In genomic region chr14:57827284-57827683, GRCm38 (mm10) we compare ENCODE assay signal across 9 mouse cellular contexts. TPM values are rescaled to one million over a fixed set of nuclear protein-coding genes. Genes with fewer than 3 reads are reported as not detected.
A peak's percentile ranks its signal among the peaks of the same experiment; 100 is the strongest.
DNase-seq lines count a peak whose midpoint lies in the region; ATAC-seq and TF ChIP-seq lines count a peak whose summit lies in the region.
"Had no signal": no experiment of that assay in that cellular context is flagged by ENCODE, and none has a peak within 500 bp of the region (broad histone marks: within the 10 kb centered on the region; RNA-seq: fewer than 3 reads in every experiment).

No protein-coding gene starts in this region.

- peak overlapping the region; percentile 89 for H3K9ac ChIP-seq in heart, embryonic 16.5 days (ENCODE audit: low read length)
- peak overlapping the region; percentile 84; the same call in 1 of the 2 replicates for H3K9ac ChIP-seq in hindbrain, embryonic 15.5 days
- peak overlapping the region; percentile 78; the same call in 1 of the 2 replicates for H3K9ac ChIP-seq in midbrain, postnatal 0 days (replicated peaks; ENCODE audit: low read length, poor library complexity, severe bottlenecking)

- no peak for DNase-seq in heart, adult 18-20 months
- DNase-seq in MEL-GATA-1-ER (ENCODE audit: extremely low read depth, low read depth), result peak; percentile 12
- no peak for DNase-seq in midbrain, postnatal 0 days (ENCODE audit: low spot score)
- no peak for DNase-seq in yolk sac, embryonic 10.5 days (ENCODE audit: low spot score)
- no peak for DNase-seq in layer of hippocampus, adult 9-10 months (ENCODE audit: low spot score)
- DNase-seq in thymus, postnatal 0 days (ENCODE audit: low spot score), result no peak
- DNase-seq: kidney, postnatal 36 days had no signal

- H3K9me3 ChIP-seq in heart, embryonic 16.5 days (replicated peaks; ENCODE audit: control insufficient read depth, low read length), result no peaks in the 10 kb centered on the region
- no peaks in the 10 kb centered on the region for H3K9me3 ChIP-seq in hindbrain, embryonic 15.5 days
- no peaks in the 10 kb centered on the region for H3K9me3 ChIP-seq in midbrain, postnatal 0 days (ENCODE audit: low read length)

- TF ChIP-seq CTCF in midbrain, postnatal 0 days (IDR thresholded peaks at IDR 0.05), result peak; percentile 32

- H3K27me3 ChIP-seq in heart, embryonic 16.5 days (ENCODE audit: control insufficient read depth, insufficient read depth, low read length), result no peaks in the 10 kb centered on the region
- no peaks in the 10 kb centered on the region for H3K27me3 ChIP-seq in hindbrain, embryonic 15.5 days
- no peaks in the 10 kb centered on the region for H3K27me3 ChIP-seq in midbrain, postnatal 0 days (ENCODE audit: insufficient read depth, low read length)

- peak overlapping the region; percentile 93 for H3K4me3 ChIP-seq in heart, embryonic 16.5 days (ENCODE audit: low read length)
- peak overlapping the region; percentile 72 for H3K4me3 ChIP-seq in hindbrain, embryonic 15.5 days
- peak overlapping the region; percentile 76 for H3K4me3 ChIP-seq in midbrain, postnatal 0 days (ENCODE audit: low read depth, low read length)

- H3K4me1 ChIP-seq in heart, embryonic 16.5 days (ENCODE audit: control insufficient read depth, insufficient read depth, low read length), result peaks cover 19% of the 10 kb centered on the region
- peaks cover 18% of the 10 kb centered on the region for H3K4me1 ChIP-seq in hindbrain, embryonic 15.5 days (replicated peaks)
- H3K4me1 ChIP-seq in midbrain, postnatal 0 days (ENCODE audit: insufficient read depth, low read length), result peaks cover 5% of the 10 kb centered on the region; the same call in 1 of the 2 replicates

- 67% methylated on average over 1 of the region's 1 CpGs for WGBS in heart, embryonic 16.5 days
- 92% methylated on average over 1 of the region's 1 CpGs for WGBS in hindbrain, embryonic 15.5 days
- WGBS in midbrain, postnatal 0 days, result 76% methylated on average over 1 of the region's 1 CpGs

- no peak for ATAC-seq in heart, embryonic 16.5 days (replicated peaks; ENCODE audit: extremely low read depth, insufficient read depth, low FRiP score)
- ATAC-seq in hindbrain, embryonic 15.5 days (ENCODE audit: low FRiP score, low read depth), result no peak
- no peak for ATAC-seq in midbrain, postnatal 0 days (ENCODE audit: low FRiP score)

- H3K27ac ChIP-seq in heart, embryonic 16.5 days (ENCODE audit: low read length), result peak overlapping the region; percentile 81
- no peak overlapping the region for H3K27ac ChIP-seq in hindbrain, embryonic 15.5 days (replicated peaks)
- peak overlapping the region; percentile 96; the same call in 1 of the 2 replicates for H3K27ac ChIP-seq in midbrain, postnatal 0 days (ENCODE audit: low read depth, low read length)

- H3K36me3 ChIP-seq in heart, embryonic 16.5 days (ENCODE audit: control insufficient read depth, insufficient read depth), result peaks cover 1% of the 10 kb centered on the region; the same call in 1 of the 2 replicates
- peaks cover 4% of the 10 kb centered on the region; the same call in 1 of the 2 replicates for H3K36me3 ChIP-seq in hindbrain, embryonic 15.5 days
- H3K36me3 ChIP-seq in midbrain, postnatal 0 days (ENCODE audit: insufficient read depth, low read length), result no peaks in the 10 kb centered on the region

- H3K4me2 ChIP-seq in heart, embryonic 16.5 days (ENCODE audit: low read depth, low read length), result peak overlapping the region; percentile 80
- peak overlapping the region; percentile 65 for H3K4me2 ChIP-seq in hindbrain, embryonic 15.5 days
- peak overlapping the region; percentile 76 for H3K4me2 ChIP-seq in midbrain, postnatal 0 days (ENCODE audit: low read depth, low read length, poor library complexity, severe bottlenecking)

RNA-seq across cellular contexts. Expression of gene Mrpl57, which starts 1.2 kb away (rescaled TPM):
- polyA plus RNA-seq in heart, embryonic 16.5 days (2015; fragmentation: Nextera tagmentation; extraction: Ambion mirVana), result 133 and 140 TPM in 2 replicates
- 10 to 100 TPM; 70.8 to 77.3 TPM for total RNA-seq in heart, adult 18-20 months (2021)
- 144 and 153 TPM in 2 replicates for polyA plus RNA-seq in hindbrain, embryonic 15.5 days (2015; fragmentation: Nextera tagmentation; extraction: Ambion mirVana)
- total RNA-seq in midbrain, postnatal 0 days (2014; rRNA removed), result 45.4 and 48.3 TPM in 2 replicates
- 205 and 218 TPM in 2 replicates for polyA plus RNA-seq in midbrain, postnatal 0 days (2015; fragmentation: Nextera tagmentation; extraction: Ambion mirVana)
- polyA plus RNA-seq in thymus, postnatal 0 days (2015; fragmentation: Nextera tagmentation; extraction: Ambion mirVana), result 334 and 346 TPM in 2 replicates

RNA-seq across cellular contexts. Expression of gene Ska3, which starts 1.3 kb away (rescaled TPM):
- polyA plus RNA-seq in heart, embryonic 16.5 days (2015; fragmentation: Nextera tagmentation; extraction: Ambion mirVana), result 23.4 and 24.7 TPM in 2 replicates
- under 1 TPM in 1 of 2 experiments, not detected in 1; 0.22 TPM for total RNA-seq in heart, adult 18-20 months (2021)
- 8.4 and 10.6 TPM in 2 replicates for polyA plus RNA-seq in hindbrain, embryonic 15.5 days (2015; fragmentation: Nextera tagmentation; extraction: Ambion mirVana)
- total RNA-seq in midbrain, postnatal 0 days (2014; rRNA removed), result 2.4 and 4.2 TPM in 2 replicates
- 3.9 and 4.2 TPM in 2 replicates for polyA plus RNA-seq in midbrain, postnatal 0 days (2015; fragmentation: Nextera tagmentation; extraction: Ambion mirVana)
- 24.8 and 29.6 TPM in 2 replicates for polyA plus RNA-seq in thymus, postnatal 0 days (2015; fragmentation: Nextera tagmentation; extraction: Ambion mirVana)

RNA-seq across cellular contexts. Expression of gene Sap18, which starts 29.3 kb away (rescaled TPM):
- 15.5 and 16.4 TPM in 2 replicates for polyA plus RNA-seq in heart, embryonic 16.5 days (2015; fragmentation: Nextera tagmentation; extraction: Ambion mirVana)
- total RNA-seq in heart, adult 18-20 months (2021), result 10 to 100 TPM; 71.5 to 74.0 TPM
- polyA plus RNA-seq in hindbrain, embryonic 15.5 days (2015; fragmentation: Nextera tagmentation; extraction: Ambion mirVana), result 23.6 and 29.2 TPM in 2 replicates
- 11.4 and 36.9 TPM in 2 replicates for total RNA-seq in midbrain, postnatal 0 days (2014; rRNA removed)
- polyA plus RNA-seq in midbrain, postnatal 0 days (2015; fragmentation: Nextera tagmentation; extraction: Ambion mirVana), result 22.4 and 26.8 TPM in 2 replicates
- polyA plus RNA-seq in thymus, postnatal 0 days (2015; fragmentation: Nextera tagmentation; extraction: Ambion mirVana), result 18.5 and 18.7 TPM in 2 replicates
